Mouse (Mus musculus): Measurements from ENCODE around the gene Prdm10. TPM values are rescaled to one million over a fixed set of nuclear protein-coding genes. Genes with fewer than 3 reads are reported as not detected.

Prdm10 gene
- total RNA-seq, 1 experiment from 2014 or later, result 9.6 TPM

DNA sequence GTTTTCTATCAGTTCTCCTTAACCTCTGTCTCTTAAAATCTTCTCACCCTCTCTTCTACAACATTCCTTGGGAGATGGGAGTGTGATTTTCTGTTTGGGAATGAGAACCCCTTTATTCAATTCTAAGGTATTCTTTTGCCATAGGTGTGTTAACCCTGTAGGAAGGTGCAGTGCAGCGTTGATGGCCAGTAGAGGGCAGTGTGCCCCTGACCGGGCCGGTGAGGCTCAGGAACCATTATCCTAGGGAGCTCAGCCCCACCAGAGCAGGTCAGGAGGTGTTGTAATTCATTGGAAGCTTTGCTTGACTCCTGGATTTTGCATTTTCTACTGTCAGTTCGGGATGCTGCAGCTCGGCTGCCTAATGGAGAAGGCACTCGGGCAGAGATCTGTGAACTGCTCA lies 124.9 kb downstream of the Prdm10 start:
- ATAC-seq (replicated peaks; ENCODE audit: insufficient number of reproducible peaks, low FRiP score, low TSS enrichment, poor library complexity, severe bottlenecking), result peak; percentile 61; the same call in 1 of the 2 replicates

DNA sequence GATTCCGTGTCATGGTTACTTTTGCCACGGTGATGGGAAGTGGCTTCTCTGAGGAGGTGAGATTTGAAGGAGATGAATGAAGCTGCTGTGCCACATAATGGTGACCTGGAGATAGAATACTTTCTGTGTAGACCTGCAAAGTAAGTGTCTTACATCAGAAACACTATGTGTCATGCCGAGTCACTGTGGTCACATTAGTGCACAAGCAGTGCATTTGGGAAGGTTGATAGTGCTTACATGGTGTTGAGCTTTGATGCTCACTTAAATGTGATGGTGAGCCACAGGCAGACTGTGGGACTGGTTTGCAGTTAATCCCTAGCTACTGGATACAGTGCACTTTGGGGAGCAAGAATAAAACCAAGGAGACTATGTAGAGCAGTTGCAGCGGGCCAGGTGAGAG lies 131.8 kb downstream of the Prdm10 start:
- no peak for ATAC-seq (replicated peaks; ENCODE audit: insufficient number of reproducible peaks, low FRiP score, low TSS enrichment, poor library complexity, severe bottlenecking)

GRCm38 (mm10) chr9:31418821-31419220 lies 138.5 kb downstream of the Prdm10 start:
- ATAC-seq (replicated peaks; ENCODE audit: insufficient number of reproducible peaks, low FRiP score, low TSS enrichment, poor library complexity, severe bottlenecking), result no peak

DNA sequence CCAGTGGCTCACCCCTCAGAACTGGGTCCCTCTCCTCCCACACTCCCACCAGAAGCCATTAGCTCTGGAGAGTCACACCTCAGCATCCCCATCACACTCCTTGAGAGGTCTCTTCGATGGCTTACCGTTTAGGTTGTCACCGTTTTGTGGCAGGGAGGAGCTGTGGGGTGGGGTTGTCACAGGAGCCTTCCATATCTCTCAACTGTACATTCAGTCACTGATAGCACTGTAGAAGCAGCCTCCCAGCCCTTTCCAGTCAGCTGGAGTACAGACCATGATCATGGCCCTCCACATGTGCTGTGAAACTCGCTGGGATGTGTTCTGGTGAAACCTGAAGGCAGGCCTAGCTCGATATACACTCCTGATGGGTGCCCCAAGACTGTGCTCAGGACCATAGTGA lies 141.8 kb downstream of the Prdm10 start:
- ATAC-seq (replicated peaks; ENCODE audit: insufficient number of reproducible peaks, low FRiP score, low TSS enrichment, poor library complexity, severe bottlenecking), result no peak

GRCm38 (mm10) chr9:31428971-31429370 lies 148.6 kb downstream of the Prdm10 start:
- no peak for ATAC-seq (replicated peaks; ENCODE audit: insufficient number of reproducible peaks, low FRiP score, low TSS enrichment, poor library complexity, severe bottlenecking)

- no peak for ATAC-seq (replicated peaks; ENCODE audit: insufficient number of reproducible peaks, low FRiP score, low TSS enrichment, poor library complexity, severe bottlenecking)
Measured at GRCm38 (mm10) chr9:31430011-31430410, 149.7 kb downstream of the Prdm10 start.

Other genes starting within 250 kb of the Prdm10 start
- 24.0 to 32.1 TPM (median 29.0 TPM) in 3 replicates for gene Zbtb44, start 249.9 kb upstream of the Prdm10 start, total RNA-seq (2017)
- gene St14, start 148.7 kb upstream of the Prdm10 start, total RNA-seq (2017), result 7.2 to 11.8 TPM (median 7.5 TPM) in 3 replicates
- 117 to 176 TPM (median 135 TPM) in 3 replicates for gene Aplp2, start 68.7 kb upstream of the Prdm10 start, total RNA-seq (2017)
- 24.2 to 56.5 TPM (median 40.6 TPM) in 3 replicates for gene Nfrkb, start 105.7 kb downstream of the Prdm10 start, total RNA-seq (2017)
- not detected in 3 replicates for gene Tmem45b, start 183.9 kb downstream of the Prdm10 start, total RNA-seq (2017)